Mouse (Mus musculus): ENCODE results near the gene Glis2.

- no peak for TF ChIP-seq POLR2A (IDR thresholded peaks at IDR 0.05; ENCODE audit: insufficient read length, low read depth)
- no peak for TF ChIP-seq MYOD1 (IDR thresholded peaks at IDR 0.05; ENCODE audit: control insufficient read depth in 1 of 3, insufficient read length in 2 of 3, low read depth in 2 of 3)
These were observed 2.3 kb downstream of the Glis2 start for GRCm38 (mm10) chr16:4596836-4597235.

All from myocyte (in vitro differentiated cells).